Mouse (Mus musculus): Measurements from ENCODE around the gene Ppp6r1. TPM values are rescaled to one million over a fixed set of nuclear protein-coding genes. Genes with fewer than 3 reads are reported as not detected.
A peak's percentile ranks its signal among the peaks of the same experiment; 100 is the strongest.

Gene Ppp6r1
- polyA plus RNA-seq, 1 experiment from 2014 or later: 7.0 TPM

- H3K9ac ChIP-seq (ENCODE audit: low read depth, low read length): no peak overlapping the region
- peaks cover 35% of the 10 kb centered on the region for H3K4me1 ChIP-seq (ENCODE audit: control insufficient read depth, insufficient read depth, low read length)
- no peak for ATAC-seq (replicated peaks; ENCODE audit: insufficient number of reproducible peaks, low FRiP score, low TSS enrichment)
- no peak overlapping the region for H3K4me2 ChIP-seq
- no peaks in the 10 kb centered on the region for H3K9me3 ChIP-seq (replicated peaks; ENCODE audit: control insufficient read depth, low read length)
- WGBS (ENCODE audit: insufficient replicate concordance): 57% methylated on average over 2 of the region's 2 CpGs
- no peak overlapping the region for H3K27ac ChIP-seq (ENCODE audit: low read depth, low read length)
- H3K4me3 ChIP-seq (ENCODE audit: low read depth, low read length): no peak overlapping the region
- H3K36me3 ChIP-seq (ENCODE audit: control insufficient read depth, insufficient read depth, low read length): no peaks in the 10 kb centered on the region; the same call in 1 of the 2 replicates
- no peaks in the 10 kb centered on the region for H3K27me3 ChIP-seq (ENCODE audit: control insufficient read depth, insufficient read depth, low read length)
Measured at GRCm38 (mm10) chr7:4654221-4654620, 4.6 kb downstream of the Ppp6r1 start.

GRCm38 (mm10) chr7:4653780-4654179, 5.0 kb downstream of the Ppp6r1 start:
- Histone ChIP-seq H3K27me3 (ENCODE audit: control insufficient read depth, insufficient read depth, low read length) (no peaks in the 10 kb centered on the region), H3K4me3 (ENCODE audit: low read depth, low read length) (no peak overlapping the region), H3K4me2 (no peak overlapping the region), H3K27ac (ENCODE audit: low read depth, low read length) (no peak overlapping the region), H3K9me3 (replicated peaks; ENCODE audit: control insufficient read depth, low read length) (no peaks in the 10 kb centered on the region), H3K9ac (ENCODE audit: low read depth, low read length) (no peak overlapping the region), H3K4me1 (ENCODE audit: control insufficient read depth, insufficient read depth, low read length) (peaks cover 35% of the 10 kb centered on the region), H3K36me3 (ENCODE audit: control insufficient read depth, insufficient read depth, low read length) (no peaks in the 10 kb centered on the region; the same call in 1 of the 2 replicates)
- no peak for ATAC-seq (replicated peaks; ENCODE audit: insufficient number of reproducible peaks, low FRiP score, low TSS enrichment)
- 79% methylated on average over 7 of the region's 7 CpGs for WGBS (ENCODE audit: insufficient replicate concordance)

- Histone ChIP-seq H3K9ac (ENCODE audit: low read depth, low read length) (no peak overlapping the region), H3K27ac (ENCODE audit: low read depth, low read length) (no peak overlapping the region), H3K4me1 (ENCODE audit: control insufficient read depth, insufficient read depth, low read length) (peaks cover 35% of the 10 kb centered on the region), H3K9me3 (replicated peaks; ENCODE audit: control insufficient read depth, low read length) (no peaks in the 10 kb centered on the region), H3K4me2 (no peak overlapping the region), H3K27me3 (ENCODE audit: control insufficient read depth, insufficient read depth, low read length) (no peaks in the 10 kb centered on the region), H3K4me3 (ENCODE audit: low read depth, low read length) (no peak overlapping the region), H3K36me3 (ENCODE audit: control insufficient read depth, insufficient read depth, low read length) (no peaks in the 10 kb centered on the region; the same call in 1 of the 2 replicates)
- ATAC-seq (replicated peaks; ENCODE audit: insufficient number of reproducible peaks, low FRiP score, low TSS enrichment): no peak
- 78% methylated on average over 5 of the region's 5 CpGs for WGBS (ENCODE audit: insufficient replicate concordance)
Measured at GRCm38 (mm10) chr7:4653351-4653750, 5.5 kb downstream of the Ppp6r1 start.

GRCm38 (mm10) chr7:4652726-4653125, 6.1 kb downstream of the Ppp6r1 start:
- 72% methylated on average over 5 of the region's 5 CpGs for WGBS (ENCODE audit: insufficient replicate concordance)
- Histone ChIP-seq H3K4me3 (ENCODE audit: low read depth, low read length) (no peak overlapping the region), H3K9ac (ENCODE audit: low read depth, low read length) (peak overlapping the region; percentile 24; the same call in 1 of the 2 replicates), H3K27ac (ENCODE audit: low read depth, low read length) (no peak overlapping the region), H3K4me1 (ENCODE audit: control insufficient read depth, insufficient read depth, low read length) (peaks cover 34% of the 10 kb centered on the region), H3K9me3 (replicated peaks; ENCODE audit: control insufficient read depth, low read length) (no peaks in the 10 kb centered on the region), H3K27me3 (ENCODE audit: control insufficient read depth, insufficient read depth, low read length) (no peaks in the 10 kb centered on the region), H3K4me2 (no peak overlapping the region), H3K36me3 (ENCODE audit: control insufficient read depth, insufficient read depth, low read length) (no peaks in the 10 kb centered on the region; the same call in 1 of the 2 replicates)
- ATAC-seq (replicated peaks; ENCODE audit: insufficient number of reproducible peaks, low FRiP score, low TSS enrichment): no peak

- no peaks in the 10 kb centered on the region; the same call in 1 of the 2 replicates for H3K36me3 ChIP-seq (ENCODE audit: control insufficient read depth, insufficient read depth, low read length)
- H3K27ac ChIP-seq (ENCODE audit: low read depth, low read length): no peak overlapping the region
- no peak for ATAC-seq (replicated peaks; ENCODE audit: insufficient number of reproducible peaks, low FRiP score, low TSS enrichment)
- H3K9ac ChIP-seq (ENCODE audit: low read depth, low read length): no peak overlapping the region
- H3K4me2 ChIP-seq: no peak overlapping the region
- H3K4me1 ChIP-seq (ENCODE audit: control insufficient read depth, insufficient read depth, low read length): peaks cover 31% of the 10 kb centered on the region
- no peak overlapping the region for H3K4me3 ChIP-seq (ENCODE audit: low read depth, low read length)
- no peaks in the 10 kb centered on the region for H3K9me3 ChIP-seq (replicated peaks; ENCODE audit: control insufficient read depth, low read length)
- H3K27me3 ChIP-seq (ENCODE audit: control insufficient read depth, insufficient read depth, low read length): no peaks in the 10 kb centered on the region
- WGBS (ENCODE audit: insufficient replicate concordance): 75% methylated on average over 8 of the region's 8 CpGs
Measured at GRCm38 (mm10) chr7:4651581-4651980, 7.2 kb downstream of the Ppp6r1 start.

GRCm38 (mm10) chr7:4647992-4648391, 10.8 kb downstream of the Ppp6r1 start:
- peaks cover 15% of the 10 kb centered on the region for H3K4me1 ChIP-seq (ENCODE audit: control insufficient read depth, insufficient read depth, low read length)
- H3K9ac ChIP-seq (ENCODE audit: low read depth, low read length): no peak overlapping the region
- H3K27me3 ChIP-seq (ENCODE audit: control insufficient read depth, insufficient read depth, low read length): no peaks in the 10 kb centered on the region
- H3K4me3 ChIP-seq (ENCODE audit: low read depth, low read length): no peak overlapping the region
- no peak overlapping the region for H3K4me2 ChIP-seq
- H3K27ac ChIP-seq (ENCODE audit: low read depth, low read length): no peak overlapping the region
- no peaks in the 10 kb centered on the region for H3K9me3 ChIP-seq (replicated peaks; ENCODE audit: control insufficient read depth, low read length)
- ATAC-seq (replicated peaks; ENCODE audit: insufficient number of reproducible peaks, low FRiP score, low TSS enrichment): no peak
- WGBS (ENCODE audit: insufficient replicate concordance): 85% methylated on average over 2 of the region's 2 CpGs
- peaks cover 17% of the 10 kb centered on the region for H3K36me3 ChIP-seq (ENCODE audit: control insufficient read depth, insufficient read depth, low read length)

GRCm38 (mm10) chr7:4647291-4647690, 11.5 kb downstream of the Ppp6r1 start:
- H3K9ac ChIP-seq (ENCODE audit: low read depth, low read length): no peak overlapping the region
- H3K4me1 ChIP-seq (ENCODE audit: control insufficient read depth, insufficient read depth, low read length): peaks cover 10% of the 10 kb centered on the region
- H3K36me3 ChIP-seq (ENCODE audit: control insufficient read depth, insufficient read depth, low read length): peaks cover 23% of the 10 kb centered on the region
- H3K4me2 ChIP-seq: no peak overlapping the region
- peak; percentile 46; the same call in 1 of the 2 replicates for ATAC-seq (replicated peaks; ENCODE audit: insufficient number of reproducible peaks, low FRiP score, low TSS enrichment)
- no peak overlapping the region for H3K4me3 ChIP-seq (ENCODE audit: low read depth, low read length)
- no peak overlapping the region for H3K27ac ChIP-seq (ENCODE audit: low read depth, low read length)
- no peaks in the 10 kb centered on the region for H3K27me3 ChIP-seq (ENCODE audit: control insufficient read depth, insufficient read depth, low read length)
- 36% methylated on average over 6 of the region's 6 CpGs for WGBS (ENCODE audit: insufficient replicate concordance)
- no peaks in the 10 kb centered on the region for H3K9me3 ChIP-seq (replicated peaks; ENCODE audit: control insufficient read depth, low read length)

- Histone ChIP-seq H3K9me3 (replicated peaks; ENCODE audit: control insufficient read depth, low read length) (no peaks in the 10 kb centered on the region), H3K4me3 (ENCODE audit: low read depth, low read length) (no peak overlapping the region), H3K4me1 (ENCODE audit: control insufficient read depth, insufficient read depth, low read length) (peaks cover 8% of the 10 kb centered on the region), H3K27ac (ENCODE audit: low read depth, low read length) (no peak overlapping the region), H3K36me3 (ENCODE audit: control insufficient read depth, insufficient read depth, low read length) (peaks cover 26% of the 10 kb centered on the region), H3K27me3 (ENCODE audit: control insufficient read depth, insufficient read depth, low read length) (no peaks in the 10 kb centered on the region), H3K4me2 (no peak overlapping the region), H3K9ac (ENCODE audit: low read depth, low read length) (no peak overlapping the region)
- WGBS (ENCODE audit: insufficient replicate concordance): 87% methylated on average over 3 of the region's 3 CpGs
- ATAC-seq (replicated peaks; ENCODE audit: insufficient number of reproducible peaks, low FRiP score, low TSS enrichment): no peak
Measured at GRCm38 (mm10) chr7:4646806-4647205, 12.0 kb downstream of the Ppp6r1 start.

GRCm38 (mm10) chr7:4643225-4643624, 15.6 kb downstream of the Ppp6r1 start:
- H3K4me2 ChIP-seq: no peak overlapping the region
- no peaks in the 10 kb centered on the region for H3K9me3 ChIP-seq (replicated peaks; ENCODE audit: control insufficient read depth, low read length)
- no peaks in the 10 kb centered on the region for H3K27me3 ChIP-seq (ENCODE audit: control insufficient read depth, insufficient read depth, low read length)
- no peak overlapping the region for H3K9ac ChIP-seq (ENCODE audit: low read depth, low read length)
- no peak for ATAC-seq (replicated peaks; ENCODE audit: insufficient number of reproducible peaks, low FRiP score, low TSS enrichment)
- H3K36me3 ChIP-seq (ENCODE audit: control insufficient read depth, insufficient read depth, low read length): peaks cover 43% of the 10 kb centered on the region
- H3K27ac ChIP-seq (ENCODE audit: low read depth, low read length): no peak overlapping the region
- no peak overlapping the region for H3K4me3 ChIP-seq (ENCODE audit: low read depth, low read length)
- peaks cover 8% of the 10 kb centered on the region for H3K4me1 ChIP-seq (ENCODE audit: control insufficient read depth, insufficient read depth, low read length)
- WGBS (ENCODE audit: insufficient replicate concordance): 85% methylated on average over 6 of the region's 6 CpGs
